In genomic region chr2:166348654-166349053, GRCm38 (mm10) we compare ENCODE assay signal across 16 mouse cellular contexts.
DNase-seq lines count a peak whose midpoint lies in the region; ATAC-seq and TF ChIP-seq lines count a peak whose summit lies in the region.
"Had no signal": no experiment of that assay in that cellular context is flagged by ENCODE, and none has a peak within 500 bp of the region (broad histone marks: within the 10 kb centered on the region; RNA-seq: fewer than 3 reads in every experiment).

No protein-coding gene starts in this region.

- H3K9ac ChIP-seq in heart, embryonic 13.5 days: peak overlapping the region; percentile 44
- no peak overlapping the region for H3K9ac ChIP-seq in midbrain, embryonic 12.5 days (replicated peaks)
- no peak overlapping the region for H3K9ac ChIP-seq in hindbrain, postnatal 0 days (replicated peaks; ENCODE audit: low read length)
- no peak overlapping the region for H3K9ac ChIP-seq in neural tube, embryonic 14.5 days (replicated peaks; ENCODE audit: low read depth, low read length)
- no peak overlapping the region for H3K9ac ChIP-seq in forebrain, embryonic 11.5 days (ENCODE audit: low read length)
- H3K9ac ChIP-seq: forebrain, embryonic 13.5 days; limb, embryonic 12.5 days; liver, embryonic 15.5 days had no signal

- no peak for DNase-seq in heart, postnatal 10 days
- no peak for DNase-seq in midbrain, embryonic 10.5 days (ENCODE audit: low spot score)
- peak; percentile 54 for DNase-seq in hindbrain, postnatal 0 days (ENCODE audit: low spot score)
- no peak for DNase-seq in forebrain, embryonic 11.5 days (ENCODE audit: low spot score)
- DNase-seq: adrenal gland, adult 2 months; cerebellum, adult 11 months; cerebellum, postnatal 25 days; kidney, adult 11 months; right cerebral cortex, postnatal 25 days; thymus, postnatal 36 days had no signal

- H3K36me3 ChIP-seq in heart, embryonic 13.5 days: no peaks in the 10 kb centered on the region
- H3K36me3 ChIP-seq in midbrain, embryonic 12.5 days: no peaks in the 10 kb centered on the region
- no peaks in the 10 kb centered on the region for H3K36me3 ChIP-seq in midbrain, embryonic 10.5 days
- H3K36me3 ChIP-seq in hindbrain, postnatal 0 days (ENCODE audit: insufficient read depth, low read length): no peaks in the 10 kb centered on the region
- no peaks in the 10 kb centered on the region for H3K36me3 ChIP-seq in neural tube, embryonic 14.5 days (ENCODE audit: control insufficient read depth, insufficient read depth, low read length)
- no peaks in the 10 kb centered on the region for H3K36me3 ChIP-seq in forebrain, embryonic 11.5 days (ENCODE audit: control insufficient read depth, insufficient read depth, low read length)
- H3K36me3 ChIP-seq: limb, embryonic 12.5 days; liver, embryonic 15.5 days had no signal

- TF ChIP-seq CTCF in hindbrain, postnatal 0 days (IDR thresholded peaks at IDR 0.05; ENCODE audit: low read depth): no peak

- no peaks in the 10 kb centered on the region for H3K9me3 ChIP-seq in heart, embryonic 13.5 days
- no peaks in the 10 kb centered on the region for H3K9me3 ChIP-seq in midbrain, embryonic 12.5 days
- no peaks in the 10 kb centered on the region for H3K9me3 ChIP-seq in midbrain, embryonic 10.5 days (replicated peaks)
- no peaks in the 10 kb centered on the region for H3K9me3 ChIP-seq in hindbrain, postnatal 0 days (ENCODE audit: low read length)
- no peaks in the 10 kb centered on the region for H3K9me3 ChIP-seq in neural tube, embryonic 14.5 days (ENCODE audit: control insufficient read depth, low read length)
- H3K9me3 ChIP-seq in forebrain, embryonic 11.5 days (ENCODE audit: control insufficient read depth, low read length): no peaks in the 10 kb centered on the region
- H3K9me3 ChIP-seq: forebrain, embryonic 13.5 days; limb, embryonic 12.5 days; liver, embryonic 15.5 days had no signal

- H3K4me2 ChIP-seq in heart, embryonic 13.5 days: no peak overlapping the region
- no peak overlapping the region for H3K4me2 ChIP-seq in midbrain, embryonic 12.5 days (replicated peaks)
- no peak overlapping the region for H3K4me2 ChIP-seq in hindbrain, postnatal 0 days (ENCODE audit: low read depth, low read length)
- H3K4me2 ChIP-seq in neural tube, embryonic 14.5 days (ENCODE audit: low read depth, low read length): no peak overlapping the region
- H3K4me2 ChIP-seq in forebrain, embryonic 11.5 days (ENCODE audit: low read depth, low read length, severe bottlenecking): no peak overlapping the region
- H3K4me2 ChIP-seq: forebrain, embryonic 13.5 days; limb, embryonic 12.5 days; liver, embryonic 15.5 days had no signal

- 18% methylated on average over 10 of the region's 10 CpGs for WGBS in heart, embryonic 13.5 days
- WGBS in midbrain, embryonic 12.5 days: 74% methylated on average over 10 of the region's 10 CpGs
- WGBS in midbrain, embryonic 10.5 days: 81% methylated on average over 10 of the region's 10 CpGs
- WGBS in hindbrain, postnatal 0 days: 40% methylated on average over 10 of the region's 10 CpGs
- 19% methylated on average over 10 of the region's 10 CpGs for WGBS in neural tube, embryonic 14.5 days
- 75% methylated on average over 10 of the region's 10 CpGs for WGBS in forebrain, embryonic 11.5 days

- H3K4me1 ChIP-seq in heart, embryonic 13.5 days: peaks cover 52% of the 10 kb centered on the region
- peaks cover 35% of the 10 kb centered on the region for H3K4me1 ChIP-seq in midbrain, embryonic 12.5 days
- H3K4me1 ChIP-seq in midbrain, embryonic 10.5 days: peaks cover 53% of the 10 kb centered on the region
- peaks cover 3% of the 10 kb centered on the region for H3K4me1 ChIP-seq in hindbrain, postnatal 0 days (ENCODE audit: insufficient read depth, low read length)
- H3K4me1 ChIP-seq in neural tube, embryonic 14.5 days (ENCODE audit: control insufficient read depth, insufficient read depth, low read length): peaks cover 46% of the 10 kb centered on the region
- peaks cover 7% of the 10 kb centered on the region; the same call in 1 of the 2 replicates for H3K4me1 ChIP-seq in forebrain, embryonic 11.5 days (replicated peaks; ENCODE audit: control insufficient read depth, insufficient read depth, low read length)

- intact Hi-C loops in heart, postnatal 10 days (cut with DNase I): loop anchor here (5.0 kb wide), 1 partner anchor 241 kb away; no protein-coding TSS in a partner anchor

- H3K27me3 ChIP-seq in heart, embryonic 13.5 days (replicated peaks): peaks cover 10% of the 10 kb centered on the region; the same call in 1 of the 2 replicates
- H3K27me3 ChIP-seq in midbrain, embryonic 12.5 days: peaks cover 67% of the 10 kb centered on the region
- peaks cover 57% of the 10 kb centered on the region for H3K27me3 ChIP-seq in midbrain, embryonic 10.5 days (ENCODE audit: low read depth, poor library complexity, severe bottlenecking)
- peaks cover 7% of the 10 kb centered on the region; the same call in 1 of the 2 replicates for H3K27me3 ChIP-seq in hindbrain, postnatal 0 days (ENCODE audit: insufficient read depth, low read length)
- no peaks in the 10 kb centered on the region; the same call in 1 of the 2 replicates for H3K27me3 ChIP-seq in neural tube, embryonic 14.5 days (ENCODE audit: control insufficient read depth, insufficient read depth, low read length)
- H3K27me3 ChIP-seq in forebrain, embryonic 11.5 days (ENCODE audit: control insufficient read depth, insufficient read depth, low read length): no peaks in the 10 kb centered on the region; the same call in 1 of the 2 replicates
- H3K27me3 ChIP-seq: liver, embryonic 15.5 days had no signal

- H3K27ac ChIP-seq in heart, embryonic 13.5 days (replicated peaks): peak overlapping the region; percentile 61
- H3K27ac ChIP-seq in midbrain, embryonic 12.5 days (replicated peaks): 0 out of 2 replicates have a peak overlapping the region, but pooled peaks have one; percentile 6
- no peak overlapping the region for H3K27ac ChIP-seq in midbrain, embryonic 10.5 days (replicated peaks)
- H3K27ac ChIP-seq in hindbrain, postnatal 0 days: no peak overlapping the region
- peak overlapping the region; percentile 28; the same call in 1 of the 2 replicates for H3K27ac ChIP-seq in neural tube, embryonic 14.5 days (ENCODE audit: low read depth, low read length)
- no peak overlapping the region for H3K27ac ChIP-seq in forebrain, embryonic 11.5 days (ENCODE audit: low read depth, low read length)
- H3K27ac ChIP-seq: forebrain, embryonic 13.5 days; limb, embryonic 12.5 days; liver, embryonic 15.5 days had no signal

- H3K4me3 ChIP-seq in heart, embryonic 13.5 days: no peak overlapping the region
- H3K4me3 ChIP-seq in midbrain, embryonic 12.5 days: no peak overlapping the region
- no peak overlapping the region for H3K4me3 ChIP-seq in midbrain, embryonic 10.5 days
- H3K4me3 ChIP-seq in hindbrain, postnatal 0 days (ENCODE audit: low read length): no peak overlapping the region
- no peak overlapping the region for H3K4me3 ChIP-seq in neural tube, embryonic 14.5 days (ENCODE audit: low read depth, low read length)
- H3K4me3 ChIP-seq in forebrain, embryonic 11.5 days (ENCODE audit: low read depth, low read length): no peak overlapping the region
- H3K4me3 ChIP-seq: forebrain, embryonic 13.5 days; limb, embryonic 12.5 days; liver, embryonic 15.5 days had no signal

- no peak for ATAC-seq in heart, embryonic 13.5 days (ENCODE audit: extremely low read depth, insufficient number of reproducible peaks, low FRiP score, low TSS enrichment)
- no peak for ATAC-seq in midbrain, embryonic 12.5 days (ENCODE audit: low FRiP score, low read depth)
- ATAC-seq in hindbrain, postnatal 0 days: no peak
- ATAC-seq in neural tube, embryonic 14.5 days (ENCODE audit: low read depth): no peak
- ATAC-seq in forebrain, embryonic 11.5 days (replicated peaks; ENCODE audit: low FRiP score): no peak
- ATAC-seq: forebrain, embryonic 13.5 days had no signal

Comparison
In these comparisons a context has a peak if more than half of its experiments do, and no peak if none do; other contexts are left out.
1. H3K27ac ChIP-seq: peak in heart, embryonic 13.5 days (single experiment), midbrain, embryonic 12.5 days (single experiment) and neural tube, embryonic 14.5 days (single experiment); none in midbrain, embryonic 10.5 days (single experiment), hindbrain, postnatal 0 days (single experiment) and forebrain, embryonic 11.5 days (single experiment).